Mouse (Mus musculus): ENCODE data around the gene Mdm2.

DNA sequence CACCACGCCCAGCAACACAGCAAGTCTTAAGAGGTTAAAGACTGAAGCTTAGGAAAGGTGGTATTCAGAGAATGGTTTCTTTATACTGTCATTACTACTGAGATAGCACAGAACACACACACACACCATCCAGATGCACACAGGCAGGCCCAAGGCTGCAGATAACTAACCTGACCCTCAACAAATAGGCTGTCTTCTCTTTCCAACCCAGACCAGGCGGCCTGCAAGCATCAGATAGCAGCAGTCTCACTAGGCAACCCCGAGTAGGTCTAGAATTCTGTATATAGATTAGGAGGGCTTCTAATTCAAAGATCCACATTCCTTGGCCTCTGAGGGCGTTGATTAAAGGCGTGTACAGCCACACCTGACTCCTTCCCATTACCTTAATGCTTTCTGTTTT is 21.6 kb upstream of the Mdm2 start:
- TF ChIP-seq EP300 (IDR thresholded peaks at IDR 0.05; ENCODE audit: low read depth in 1 of 2, low read length in 2 of 2), result peak; percentile 68 to 69
- no peak for TF ChIP-seq USF1 (IDR thresholded peaks at IDR 0.05; ENCODE audit: low read depth, low read length)
- peak; percentile 76 for TF ChIP-seq GATA1 (IDR thresholded peaks at IDR 0.05; ENCODE audit: low read depth, low read length)
- TF ChIP-seq CTCF (IDR thresholded peaks at IDR 0.05 in 2 of 3, conservative IDR thresholded peaks at IDR 0.05 in 1 of 3; ENCODE audit: control insufficient read depth in 1 of 3, insufficient read depth in 1 of 3, low read depth in 2 of 3, low read length in 3 of 3, poor library complexity in 1 of 3, severe bottlenecking in 1 of 3), result no peak
- TF ChIP-seq POLR2A (IDR thresholded peaks at IDR 0.05; ENCODE audit: control insufficient read depth in 1 of 2, insufficient read depth in 1 of 2, low read depth in 1 of 2, low read length in 2 of 2, poor library complexity in 1 of 2), result no peak
- no peak for TF ChIP-seq JUND (IDR thresholded peaks at IDR 0.05; ENCODE audit: low read depth, low read length)
- TF ChIP-seq E2F4 (IDR thresholded peaks at IDR 0.05; ENCODE audit: borderline replicate concordance, low read depth, low read length), result no peak
